Mouse (Mus musculus): ENCODE results near the gene Abcb5. TPM values are rescaled to one million over a fixed set of nuclear protein-coding genes. Genes with fewer than 3 reads are reported as not detected.
A peak's percentile ranks its signal among the peaks of the same experiment; 100 is the strongest.
"Not testable (repeated sequence)": the region's sequence is repeated elsewhere in the genome, so short reads cannot be mapped to it uniquely, and the experiment has no call there.

Abcb5 gene
- polyA plus RNA-seq, 1 experiment: not detected

DNA sequence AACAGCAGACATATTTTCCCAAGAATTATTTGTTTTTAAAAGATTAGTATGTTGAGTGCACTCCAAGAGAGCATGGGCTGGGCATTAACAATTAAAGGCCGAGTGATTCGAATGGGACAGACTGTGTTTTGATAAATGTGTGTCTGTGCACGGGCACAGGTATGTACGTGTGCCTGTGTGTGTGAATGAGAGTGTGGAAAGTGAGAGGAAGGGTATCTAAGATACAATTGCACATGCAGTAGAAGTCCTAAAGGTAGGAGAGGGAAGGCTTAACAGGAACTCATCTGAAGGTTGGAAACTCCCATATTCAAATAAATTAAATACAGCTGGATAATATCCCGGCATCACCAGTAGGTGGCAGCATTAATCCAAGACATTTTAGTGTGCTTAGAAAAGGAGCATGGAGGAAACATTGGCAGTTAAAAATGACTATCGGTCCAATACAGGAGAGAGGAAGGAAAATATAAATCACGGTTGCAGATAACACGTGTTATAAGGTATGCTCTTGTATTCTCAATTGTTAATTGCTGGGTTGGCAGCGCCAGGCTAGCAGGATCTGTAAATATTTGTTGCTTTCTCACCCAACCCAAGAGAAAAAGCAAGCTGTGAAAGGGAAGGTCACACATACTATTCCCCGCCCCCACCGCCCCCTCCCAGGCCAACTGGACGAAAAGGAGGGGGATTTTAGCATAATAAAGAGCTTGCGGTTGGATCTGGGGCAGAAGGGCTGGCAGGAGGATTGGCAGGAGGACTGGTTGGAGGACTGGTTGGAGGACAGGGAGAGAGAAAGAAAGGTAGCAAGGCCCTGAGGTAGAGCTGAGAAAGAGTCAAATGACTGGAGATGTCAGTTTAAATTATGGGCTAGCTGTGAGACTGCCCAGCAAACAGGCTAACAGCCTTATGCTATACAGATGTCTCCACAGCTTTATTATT, 35.6 kb downstream of the Abcb5 start:
- H3K36me3 ChIP-seq (ENCODE audit: control insufficient read depth, insufficient read depth): no peaks in the 10 kb centered on the region
- TF ChIP-seq MAX (IDR thresholded peaks at IDR 0.05; ENCODE audit: low read depth): no peak
- no peak for TF ChIP-seq SRF (IDR thresholded peaks at IDR 0.05; ENCODE audit: control insufficient read depth, insufficient read length, low read depth)
- no peak for TF ChIP-seq TCF3 (IDR thresholded peaks at IDR 0.05; ENCODE audit: insufficient read length, low read depth)
- TF ChIP-seq POLR2AphosphoS2 (IDR thresholded peaks at IDR 0.05; ENCODE audit: insufficient read length, low read depth): no peak
- no peak for TF ChIP-seq USF1 (IDR thresholded peaks at IDR 0.05; ENCODE audit: low read depth)
- TF ChIP-seq CEBPB (IDR thresholded peaks at IDR 0.05; ENCODE audit: insufficient read depth, poor library complexity, severe bottlenecking): no peak
- TF ChIP-seq MYOD1 (IDR thresholded peaks at IDR 0.05; ENCODE audit: control insufficient read depth in 1 of 3, insufficient read length in 2 of 3, low read depth in 2 of 3): no peak
- TF ChIP-seq REST (IDR thresholded peaks at IDR 0.05; ENCODE audit: insufficient read depth, insufficient read length): no peak
- TF ChIP-seq MYOG (IDR thresholded peaks at IDR 0.05; ENCODE audit: control insufficient read depth in 1 of 3, insufficient read depth in 1 of 3, insufficient read length in 2 of 3, low read depth in 2 of 3): no peak
- TF ChIP-seq TCF12 (IDR thresholded peaks at IDR 0.05; ENCODE audit: insufficient read depth, poor library complexity, severe bottlenecking): no peak
- no peak for TF ChIP-seq E2F4 (IDR thresholded peaks at IDR 0.05; ENCODE audit: insufficient read depth)
- TF ChIP-seq POLR2A (IDR thresholded peaks at IDR 0.05; ENCODE audit: insufficient read length, low read depth): no peak
- H3K27me3 ChIP-seq (ENCODE audit: control insufficient read depth, insufficient read depth, insufficient read length): no peaks in the 10 kb centered on the region
- H3ac ChIP-seq (ENCODE audit: control insufficient read depth, insufficient read length): no peak overlapping the region
- no peak overlapping the region for H3K4me3 ChIP-seq
- H3K79me2 ChIP-seq (ENCODE audit: control insufficient read depth, insufficient read depth): no peaks in the 10 kb centered on the region
- peak overlapping the region; percentile 39 for H3K4me2 ChIP-seq (ENCODE audit: low read depth)

GRCm38 (mm10) chr12:118926813-118927281, 39.4 kb downstream of the Abcb5 start:
- Histone ChIP-seq H3K4me2 (ENCODE audit: low read depth) (peak overlapping the region; percentile 50), H3K79me2 (ENCODE audit: control insufficient read depth, insufficient read depth) (no peaks in the 10 kb centered on the region), H3K4me3 (no peak overlapping the region), H3ac (ENCODE audit: control insufficient read depth, insufficient read length) (no peak overlapping the region), H3K27me3 (ENCODE audit: control insufficient read depth, insufficient read depth, insufficient read length) (no peaks in the 10 kb centered on the region), H3K36me3 (ENCODE audit: control insufficient read depth, insufficient read depth) (no peaks in the 10 kb centered on the region)
- TF ChIP-seq E2F4 (IDR thresholded peaks at IDR 0.05; ENCODE audit: insufficient read depth) (no peak), MAX (IDR thresholded peaks at IDR 0.05; ENCODE audit: low read depth) (no peak)

GRCm38 (mm10) chr12:118923874-118924273, 42.3 kb downstream of the Abcb5 start:
- not testable (repeated sequence) for H3K79me2 ChIP-seq (ENCODE audit: control insufficient read depth, insufficient read depth); H3ac ChIP-seq (ENCODE audit: control insufficient read depth, insufficient read length); H3K4me3 ChIP-seq; H3K36me3 ChIP-seq (ENCODE audit: control insufficient read depth, insufficient read depth); H3K4me2 ChIP-seq (ENCODE audit: low read depth); H3K27me3 ChIP-seq (ENCODE audit: control insufficient read depth, insufficient read depth, insufficient read length)

GRCm38 (mm10) chr12:118917771-118918170, 48.5 kb downstream of the Abcb5 start:
- no peak overlapping the region for H3ac ChIP-seq (ENCODE audit: control insufficient read depth, insufficient read length)
- H3K36me3 ChIP-seq (ENCODE audit: control insufficient read depth, insufficient read depth): no peaks in the 10 kb centered on the region
- H3K27me3 ChIP-seq (ENCODE audit: control insufficient read depth, insufficient read depth, insufficient read length): no peaks in the 10 kb centered on the region
- H3K4me3 ChIP-seq: no peak overlapping the region
- H3K4me2 ChIP-seq (ENCODE audit: low read depth): no peak overlapping the region
- H3K79me2 ChIP-seq (ENCODE audit: control insufficient read depth, insufficient read depth): no peaks in the 10 kb centered on the region
- no peak for TF ChIP-seq SRF (IDR thresholded peaks at IDR 0.05; ENCODE audit: control insufficient read depth, insufficient read length, low read depth)
- no peak for TF ChIP-seq TCF3 (IDR thresholded peaks at IDR 0.05; ENCODE audit: insufficient read length, low read depth)
- no peak for TF ChIP-seq TCF12 (IDR thresholded peaks at IDR 0.05; ENCODE audit: insufficient read depth, poor library complexity, severe bottlenecking)
- no peak for TF ChIP-seq CEBPB (IDR thresholded peaks at IDR 0.05; ENCODE audit: insufficient read depth, poor library complexity, severe bottlenecking)
- no peak for TF ChIP-seq MYOD1 (IDR thresholded peaks at IDR 0.05; ENCODE audit: control insufficient read depth in 1 of 3, insufficient read length in 2 of 3, low read depth in 2 of 3)
- TF ChIP-seq E2F4 (IDR thresholded peaks at IDR 0.05; ENCODE audit: insufficient read depth): no peak
- TF ChIP-seq REST (IDR thresholded peaks at IDR 0.05; ENCODE audit: insufficient read depth, insufficient read length): no peak
- no peak for TF ChIP-seq POLR2AphosphoS2 (IDR thresholded peaks at IDR 0.05; ENCODE audit: insufficient read length, low read depth)
- no peak for TF ChIP-seq POLR2A (IDR thresholded peaks at IDR 0.05; ENCODE audit: insufficient read length, low read depth)
- no peak for TF ChIP-seq MAX (IDR thresholded peaks at IDR 0.05; ENCODE audit: low read depth)
- no peak for TF ChIP-seq MYOG (IDR thresholded peaks at IDR 0.05; ENCODE audit: control insufficient read depth in 1 of 3, insufficient read depth in 1 of 3, insufficient read length in 2 of 3, low read depth in 2 of 3)
- TF ChIP-seq USF1 (IDR thresholded peaks at IDR 0.05; ENCODE audit: low read depth): no peak

GRCm38 (mm10) chr12:118910360-118910759, 55.9 kb downstream of the Abcb5 start:
- Histone ChIP-seq H3K27me3 (ENCODE audit: control insufficient read depth, insufficient read depth, insufficient read length) (no peaks in the 10 kb centered on the region), H3K4me2 (ENCODE audit: low read depth) (no peak overlapping the region), H3ac (ENCODE audit: control insufficient read depth, insufficient read length) (no peak overlapping the region), H3K36me3 (ENCODE audit: control insufficient read depth, insufficient read depth) (no peaks in the 10 kb centered on the region), H3K79me2 (ENCODE audit: control insufficient read depth, insufficient read depth) (no peaks in the 10 kb centered on the region), H3K4me3 (no peak overlapping the region)
- TF ChIP-seq MYOD1 (IDR thresholded peaks at IDR 0.05; ENCODE audit: control insufficient read depth in 1 of 3, insufficient read length in 2 of 3, low read depth in 2 of 3): no peak
- TF ChIP-seq POLR2AphosphoS2 (IDR thresholded peaks at IDR 0.05; ENCODE audit: insufficient read length, low read depth): no peak
